Mouse (Mus musculus) c-Kit-positive CD71-positive TER-119-positive erythroid progenitor cells, embryonic 14.5 days (primary cell): ENCODE measurements around the gene Ssbp2.
A peak's percentile ranks its signal among the peaks of the same experiment; 100 is the strongest.

Experiments
- DNase-seq: peaks from one replicate; pipeline ENCODE4 v3.0.0-alpha.2; 2013; ENCODE audit warnings: low spot score

Ssbp2 gene

GRCm38 (mm10) chr13:91634123-91634522 lies 174.0 kb downstream of the Ssbp2 start:
- no peak for DNase-seq

- peak; percentile 18 for DNase-seq
Observed at GRCm38 (mm10) chr13:91635957-91636356, 175.9 kb downstream of the Ssbp2 start.

- DNase-seq, result peak; percentile 88
Observed at GRCm38 (mm10) chr13:91636814-91637213, 176.7 kb downstream of the Ssbp2 start.

- peak; percentile 24 for DNase-seq
Observed at GRCm38 (mm10) chr13:91638836-91639235, 178.8 kb downstream of the Ssbp2 start.

GRCm38 (mm10) chr13:91640219-91640618 lies 180.1 kb downstream of the Ssbp2 start:
- DNase-seq, result no peak

- no peak for DNase-seq
Observed at GRCm38 (mm10) chr13:91648240-91648639, 188.2 kb downstream of the Ssbp2 start.

GRCm38 (mm10) chr13:91649926-91650325 lies 189.8 kb downstream of the Ssbp2 start:
- no peak for DNase-seq

- DNase-seq, result no peak
Observed at GRCm38 (mm10) chr13:91661068-91661795, 201.1 kb downstream of the Ssbp2 start.

GRCm38 (mm10) chr13:91662751-91663150 lies 202.7 kb downstream of the Ssbp2 start:
- no peak for DNase-seq

GRCm38 (mm10) chr13:91673241-91673640 lies 213.2 kb downstream of the Ssbp2 start:
- DNase-seq, result no peak

- DNase-seq, result no peak
Observed at GRCm38 (mm10) chr13:91680764-91681437, 220.8 kb downstream of the Ssbp2 start.

- DNase-seq, result no peak
Observed at GRCm38 (mm10) chr13:91681474-91681873, 221.4 kb downstream of the Ssbp2 start.

- DNase-seq, result no peak
Observed at GRCm38 (mm10) chr13:91690118-91690517, 230.0 kb downstream of the Ssbp2 start.

- no peak for DNase-seq
Observed at GRCm38 (mm10) chr13:91693615-91694014, 233.5 kb downstream of the Ssbp2 start.

- no peak for DNase-seq
Observed at GRCm38 (mm10) chr13:91695406-91695805, 235.3 kb downstream of the Ssbp2 start.

- no peak for DNase-seq
Observed at GRCm38 (mm10) chr13:91696109-91696645, 236.1 kb downstream of the Ssbp2 start.

GRCm38 (mm10) chr13:91697011-91697410 lies 236.9 kb downstream of the Ssbp2 start:
- peak; percentile 53 for DNase-seq

- no peak for DNase-seq
Observed at GRCm38 (mm10) chr13:91702337-91702736, 242.3 kb downstream of the Ssbp2 start.

GRCm38 (mm10) chr13:91719487-91719886 lies 259.4 kb downstream of the Ssbp2 start:
- no peak for DNase-seq

GRCm38 (mm10) chr13:91723108-91723735 lies 263.1 kb downstream of the Ssbp2 start:
- DNase-seq, result no peak

- no peak for DNase-seq
Observed at GRCm38 (mm10) chr13:91723736-91724119, 263.6 kb downstream of the Ssbp2 start.

GRCm38 (mm10) chr13:91724211-91724610 lies 264.1 kb downstream of the Ssbp2 start:
- DNase-seq, result no peak

GRCm38 (mm10) chr13:91725130-91725529 lies 265.0 kb downstream of the Ssbp2 start:
- DNase-seq, result no peak
